Mouse (Mus musculus): Measurements from ENCODE around the gene Ppp3ca. TPM values are rescaled to one million over a fixed set of nuclear protein-coding genes. Genes with fewer than 3 reads are reported as not detected.

Gene Ppp3ca
- polyA plus RNA-seq, 1 experiment from 2014 or later = 30.0 TPM

- no peak overlapping the region for H3K4me3 ChIP-seq
- no peaks in the 10 kb centered on the region for H3K9me3 ChIP-seq (replicated peaks)
- 100% methylated on average over 1 of the region's 1 CpGs for WGBS
- no peak for DNase-seq (ENCODE audit: low spot score)
- no peak overlapping the region for H3K27ac ChIP-seq (replicated peaks)
- H3K27me3 ChIP-seq (ENCODE audit: low read depth, poor library complexity, severe bottlenecking) = no peaks in the 10 kb centered on the region
- no peaks in the 10 kb centered on the region for H3K36me3 ChIP-seq
- H3K4me1 ChIP-seq = no peaks in the 10 kb centered on the region
Observed at GRCm38 (mm10) chr3:136952822-136953221, 282.9 kb downstream of the Ppp3ca start.

GRCm38 (mm10) chr3:136955043-136955442 is 285.1 kb downstream of the Ppp3ca start:
- Histone ChIP-seq H3K4me3 (no peak overlapping the region), H3K27me3 (ENCODE audit: low read depth, poor library complexity, severe bottlenecking) (no peaks in the 10 kb centered on the region), H3K27ac (replicated peaks) (no peak overlapping the region), H3K36me3 (no peaks in the 10 kb centered on the region), H3K4me1 (no peaks in the 10 kb centered on the region), H3K9me3 (replicated peaks) (no peaks in the 10 kb centered on the region)
- 86% methylated on average over 2 of the region's 2 CpGs for WGBS
- no peak for DNase-seq (ENCODE audit: low spot score)

GRCm38 (mm10) chr3:136960314-136960713 is 290.4 kb downstream of the Ppp3ca start:
- Histone ChIP-seq H3K4me1 (no peaks in the 10 kb centered on the region), H3K27me3 (ENCODE audit: low read depth, poor library complexity, severe bottlenecking) (no peaks in the 10 kb centered on the region), H3K27ac (replicated peaks) (no peak overlapping the region), H3K4me3 (no peak overlapping the region), H3K9me3 (replicated peaks) (no peaks in the 10 kb centered on the region), H3K36me3 (no peaks in the 10 kb centered on the region)
- DNase-seq (ENCODE audit: low spot score) = no peak
- 85% methylated on average over 3 of the region's 3 CpGs for WGBS

- no peaks in the 10 kb centered on the region for H3K9me3 ChIP-seq (replicated peaks)
- no peak overlapping the region for H3K27ac ChIP-seq (replicated peaks)
- no peak overlapping the region for H3K4me3 ChIP-seq
- no peaks in the 10 kb centered on the region for H3K36me3 ChIP-seq
- 90% methylated on average over 5 of the region's 5 CpGs for WGBS
- DNase-seq (ENCODE audit: low spot score) = no peak
- 0 out of 2 replicates have a peak, but pooled peaks cover 3% of the 10 kb centered on the region for H3K4me1 ChIP-seq
- H3K27me3 ChIP-seq (ENCODE audit: low read depth, poor library complexity, severe bottlenecking) = peaks cover 7% of the 10 kb centered on the region; the same call in 1 of the 2 replicates
Observed at GRCm38 (mm10) chr3:136966786-136967185, 296.9 kb downstream of the Ppp3ca start.

GRCm38 (mm10) chr3:136967510-136967909 is 297.6 kb downstream of the Ppp3ca start:
- Histone ChIP-seq H3K27ac (replicated peaks) (no peak overlapping the region), H3K36me3 (no peaks in the 10 kb centered on the region), H3K4me3 (no peak overlapping the region), H3K27me3 (ENCODE audit: low read depth, poor library complexity, severe bottlenecking) (peaks cover 7% of the 10 kb centered on the region; the same call in 1 of the 2 replicates), H3K4me1 (0 out of 2 replicates have a peak, but pooled peaks cover 3% of the 10 kb centered on the region), H3K9me3 (replicated peaks) (no peaks in the 10 kb centered on the region)
- 77% methylated on average over 2 of the region's 2 CpGs for WGBS
- no peak for DNase-seq (ENCODE audit: low spot score)

- Histone ChIP-seq H3K4me1 (0 out of 2 replicates have a peak, but pooled peaks cover 3% of the 10 kb centered on the region), H3K9me3 (replicated peaks) (no peaks in the 10 kb centered on the region), H3K27ac (replicated peaks) (no peak overlapping the region), H3K36me3 (no peaks in the 10 kb centered on the region), H3K27me3 (ENCODE audit: low read depth, poor library complexity, severe bottlenecking) (peaks cover 7% of the 10 kb centered on the region; the same call in 1 of the 2 replicates), H3K4me3 (no peak overlapping the region)
- 82% methylated on average over 4 of the region's 4 CpGs for WGBS
- no peak for DNase-seq (ENCODE audit: low spot score)
Observed at GRCm38 (mm10) chr3:136969796-136970195, 299.9 kb downstream of the Ppp3ca start.

GRCm38 (mm10) chr3:136977859-136978258 is 307.9 kb downstream of the Ppp3ca start:
- H3K9me3 ChIP-seq (replicated peaks) = no peaks in the 10 kb centered on the region
- H3K4me3 ChIP-seq = no peak overlapping the region
- 79% methylated on average over 1 of the region's 1 CpGs for WGBS
- no peaks in the 10 kb centered on the region for H3K27me3 ChIP-seq (ENCODE audit: low read depth, poor library complexity, severe bottlenecking)
- H3K36me3 ChIP-seq = no peaks in the 10 kb centered on the region
- H3K27ac ChIP-seq (replicated peaks) = no peak overlapping the region
- H3K4me1 ChIP-seq = no peaks in the 10 kb centered on the region
- DNase-seq (ENCODE audit: low spot score) = no peak

- WGBS = 88% methylated on average over 5 of the region's 5 CpGs
Observed at GRCm38 (mm10) chr3:136980915-136981588, 311.1 kb downstream of the Ppp3ca start.

GRCm38 (mm10) chr3:136981589-136981924 is 311.6 kb downstream of the Ppp3ca start:
- Histone ChIP-seq H3K9me3 (replicated peaks) (no peaks in the 10 kb centered on the region), H3K36me3 (no peaks in the 10 kb centered on the region), H3K27me3 (ENCODE audit: low read depth, poor library complexity, severe bottlenecking) (no peaks in the 10 kb centered on the region), H3K4me3 (no peak overlapping the region), H3K4me1 (no peaks in the 10 kb centered on the region), H3K27ac (replicated peaks) (no peak overlapping the region)
- no peak for DNase-seq (ENCODE audit: low spot score)
- 92% methylated on average over 4 of the region's 4 CpGs for WGBS

More at GRCm38 (mm10) chr3:136980915-136981588, 311.1 kb downstream of the Ppp3ca start:
- no peaks in the 10 kb centered on the region for H3K36me3 ChIP-seq
- no peaks in the 10 kb centered on the region for H3K27me3 ChIP-seq (ENCODE audit: low read depth, poor library complexity, severe bottlenecking)
- DNase-seq (ENCODE audit: low spot score) = no peak
- no peak overlapping the region for H3K27ac ChIP-seq (replicated peaks)
- H3K4me1 ChIP-seq = no peaks in the 10 kb centered on the region
- H3K4me3 ChIP-seq = no peak overlapping the region
- no peaks in the 10 kb centered on the region for H3K9me3 ChIP-seq (replicated peaks)

- no peak for DNase-seq (ENCODE audit: low spot score)
- WGBS = 92% methylated on average over 11 of the region's 11 CpGs
- no peaks in the 10 kb centered on the region for H3K9me3 ChIP-seq (replicated peaks)
- H3K27me3 ChIP-seq (ENCODE audit: low read depth, poor library complexity, severe bottlenecking) = no peaks in the 10 kb centered on the region
- no peaks in the 10 kb centered on the region for H3K36me3 ChIP-seq
- no peak overlapping the region for H3K27ac ChIP-seq (replicated peaks)
- H3K4me1 ChIP-seq = no peaks in the 10 kb centered on the region
- H3K4me3 ChIP-seq = no peak overlapping the region
Observed at GRCm38 (mm10) chr3:136982021-136982420, 312.1 kb downstream of the Ppp3ca start.

GRCm38 (mm10) chr3:136986096-136986881 is 316.4 kb downstream of the Ppp3ca start:
- H3K27me3 ChIP-seq (ENCODE audit: low read depth, poor library complexity, severe bottlenecking) = no peaks in the 10 kb centered on the region
- WGBS = 73% methylated on average over 3 of the region's 3 CpGs
- no peak overlapping the region for H3K4me3 ChIP-seq
- H3K9me3 ChIP-seq (replicated peaks) = no peaks in the 10 kb centered on the region
- H3K36me3 ChIP-seq = no peaks in the 10 kb centered on the region
- no peak for DNase-seq (ENCODE audit: low spot score)
- no peaks in the 10 kb centered on the region for H3K4me1 ChIP-seq
- no peak overlapping the region for H3K27ac ChIP-seq (replicated peaks)
